Mouse (Mus musculus): Measurements from ENCODE around the gene Ptgr2.
"Not testable (repeated sequence)": the region's sequence is repeated elsewhere in the genome, so short reads cannot be mapped to it uniquely, and the experiment has no call there.

Gene Ptgr2

DNA sequence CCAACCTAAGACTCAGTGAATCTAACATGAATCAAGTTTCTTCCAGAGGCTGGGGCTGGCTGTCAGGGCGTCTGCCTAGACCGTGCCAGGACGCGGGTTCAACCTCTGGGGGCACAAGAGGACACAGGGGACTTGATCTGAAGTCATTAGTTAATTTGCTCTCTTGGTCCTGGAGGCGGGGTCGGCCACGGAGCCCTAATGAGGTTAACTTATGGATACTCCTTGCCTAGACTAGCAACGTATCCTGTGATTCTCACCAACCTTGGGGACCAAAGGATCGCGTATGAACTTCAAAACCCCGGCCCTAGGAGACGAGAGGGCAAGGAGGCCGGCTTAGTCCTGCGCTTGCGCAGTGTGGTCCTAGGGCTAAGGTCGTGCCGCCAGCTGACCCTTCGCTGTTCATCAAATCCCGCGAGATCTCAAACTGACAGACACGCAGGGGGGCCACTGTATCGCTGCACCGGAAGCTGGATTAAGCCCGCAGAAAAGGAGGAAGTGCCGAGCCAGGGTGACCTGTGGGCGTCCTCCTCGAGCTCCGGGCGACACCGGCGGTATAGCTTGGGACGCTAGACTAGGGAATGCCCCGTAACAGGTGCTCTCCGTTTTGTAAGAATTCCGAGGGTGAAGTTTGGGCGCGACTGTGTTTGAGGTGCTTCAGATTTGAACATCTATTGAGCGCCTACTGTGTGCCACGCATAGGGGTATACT, at the start of gene Ptgr2:
Gene Ptgr2 (plus strand): TSS at position 348 of the 708 bp plus-strand sequence.
- DNase-seq (ENCODE audit: low spot score in 2 of 2) = peak; percentile 85 to 86

DNA sequence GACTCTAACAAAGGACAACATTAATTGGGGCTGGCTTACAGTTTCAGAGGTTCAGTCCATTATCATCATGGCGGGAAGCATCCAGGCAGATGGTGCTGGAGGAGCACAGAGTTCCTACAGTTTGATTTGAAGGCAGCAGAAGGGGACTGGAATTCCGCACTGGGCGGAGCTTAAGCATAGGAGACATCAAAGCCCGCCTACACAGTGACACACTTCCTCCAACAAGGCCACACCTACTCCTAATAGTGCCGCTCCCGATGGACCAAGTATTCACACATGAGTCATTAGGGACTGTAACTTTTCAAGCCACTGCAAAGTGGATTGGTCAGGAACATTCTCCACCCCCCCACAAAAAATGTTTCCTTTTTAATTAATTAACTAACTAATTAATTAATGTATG, 49.5 kb upstream of the Ptgr2 start:
- DNase-seq (ENCODE audit: low spot score in 2 of 2) = no peak

- no peak for DNase-seq (ENCODE audit: low spot score in 2 of 2)
Measured at GRCm38 (mm10) chr12:84235981-84236752, 48.9 kb upstream of the Ptgr2 start.

DNA sequence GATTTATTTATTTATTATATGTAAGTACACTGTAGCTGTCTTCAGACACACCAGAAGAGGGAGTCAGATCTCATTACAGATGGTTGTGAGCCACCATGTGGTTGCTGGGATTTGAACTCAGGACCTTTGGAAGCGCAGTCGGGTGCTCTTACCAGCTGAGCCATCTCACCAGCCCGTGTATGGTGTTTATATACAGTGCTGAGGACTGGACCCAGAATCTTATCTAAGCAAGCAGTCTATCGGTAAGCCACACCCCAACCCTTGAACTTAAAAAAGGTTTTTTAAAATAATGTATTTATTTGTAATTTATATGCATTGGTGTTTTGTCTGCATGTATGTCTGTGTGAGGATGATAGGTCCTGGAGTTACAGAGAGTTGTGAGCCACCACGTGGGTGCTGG, 48.0 kb upstream of the Ptgr2 start:
- DNase-seq (ENCODE audit: low spot score in 2 of 2) = not testable (repeated sequence)

GRCm38 (mm10) chr12:84243076-84243770, 41.8 kb upstream of the Ptgr2 start:
- DNase-seq (ENCODE audit: low spot score in 2 of 2) = no peak

GRCm38 (mm10) chr12:84245683-84246082, 39.3 kb upstream of the Ptgr2 start:
- DNase-seq (ENCODE audit: low spot score in 2 of 2) = no peak

- DNase-seq (ENCODE audit: low spot score in 2 of 2) = peak; percentile 6 to 11
Measured at GRCm38 (mm10) chr12:84249217-84249616, 35.8 kb upstream of the Ptgr2 start.

DNA sequence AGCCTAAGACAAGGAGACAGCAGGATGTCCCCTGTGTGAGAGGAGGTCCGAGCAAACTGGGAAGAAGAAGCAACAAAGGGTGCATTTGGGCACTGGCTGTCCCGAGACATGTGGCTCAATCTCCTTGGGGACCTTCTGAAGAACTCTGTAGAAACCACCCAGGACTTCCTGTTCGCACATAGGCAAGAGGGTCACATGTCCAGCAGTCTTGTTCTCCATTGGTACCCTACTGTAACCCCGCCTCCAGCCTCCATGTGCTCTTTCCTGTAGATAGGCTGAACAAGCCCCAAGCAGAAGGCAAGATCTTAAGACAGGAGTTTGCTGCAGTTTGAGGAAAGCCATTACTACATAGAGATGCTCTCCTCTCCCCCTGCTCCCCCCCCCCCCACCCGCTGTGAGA, 32.2 kb upstream of the Ptgr2 start:
- DNase-seq (ENCODE audit: low spot score in 2 of 2) = no peak

DNA sequence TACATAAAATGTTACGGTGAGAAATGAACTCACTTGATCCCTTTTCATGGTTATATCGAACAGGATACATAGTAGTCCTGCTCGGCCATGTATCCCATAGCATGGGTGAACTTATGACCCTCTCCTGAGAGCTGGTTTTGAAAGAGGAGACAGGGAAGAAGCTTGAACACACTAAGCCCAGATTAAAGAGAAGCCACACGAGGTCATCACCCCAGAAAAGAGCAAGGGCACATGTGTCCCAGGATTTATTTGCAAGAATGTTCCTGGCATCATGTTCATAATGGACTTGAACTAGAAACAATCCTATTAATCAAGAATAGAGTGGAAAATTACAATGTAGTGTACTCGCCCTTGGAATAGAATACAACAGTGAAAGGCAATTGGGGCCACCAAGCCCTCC, 30.1 kb upstream of the Ptgr2 start:
- no peak for DNase-seq (ENCODE audit: low spot score in 2 of 2)

GRCm38 (mm10) chr12:84260363-84260762, 24.7 kb upstream of the Ptgr2 start:
- DNase-seq (ENCODE audit: low spot score in 2 of 2) = no peak

DNA sequence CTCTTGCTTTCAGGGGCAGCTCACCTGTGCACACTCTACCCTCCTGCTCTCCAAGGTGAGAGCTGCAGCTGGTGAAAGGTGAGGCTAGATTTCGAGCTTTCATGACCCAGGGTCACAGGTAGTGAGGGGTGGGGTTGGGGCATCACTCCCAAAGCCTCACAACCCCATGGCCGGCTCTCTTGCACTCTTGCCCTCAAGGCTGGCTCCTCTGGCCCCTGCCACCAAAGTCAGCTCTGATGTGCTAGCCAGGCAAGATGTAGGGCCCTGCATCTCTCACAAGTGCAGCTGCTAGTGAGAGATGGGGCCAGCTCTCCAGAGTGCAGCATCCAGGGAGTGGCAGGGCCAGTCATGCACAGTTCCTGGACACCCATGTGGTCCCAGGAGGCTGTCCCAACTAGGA, 17.8 kb upstream of the Ptgr2 start:
- DNase-seq (ENCODE audit: low spot score in 2 of 2) = no peak

DNA sequence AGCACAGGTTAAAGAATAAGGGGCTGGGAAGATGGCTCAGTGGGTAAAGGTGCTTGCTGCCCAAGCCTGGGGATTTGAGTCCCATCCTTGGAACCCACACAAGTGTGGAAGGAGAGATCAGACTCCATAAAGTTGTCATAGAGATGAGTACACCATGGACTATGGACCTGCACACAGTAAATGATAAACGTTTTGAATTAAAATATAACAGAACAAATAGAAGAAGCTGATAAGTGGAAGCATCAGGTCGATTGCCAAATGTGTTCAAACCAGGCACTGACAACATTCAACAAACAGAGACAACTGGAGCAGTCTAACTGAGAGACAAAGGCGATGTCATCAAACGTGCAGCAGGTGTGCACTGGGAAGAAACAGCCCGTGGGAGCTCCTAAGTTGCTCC, 11.7 kb upstream of the Ptgr2 start:
- DNase-seq (ENCODE audit: low spot score in 2 of 2) = no peak

DNA sequence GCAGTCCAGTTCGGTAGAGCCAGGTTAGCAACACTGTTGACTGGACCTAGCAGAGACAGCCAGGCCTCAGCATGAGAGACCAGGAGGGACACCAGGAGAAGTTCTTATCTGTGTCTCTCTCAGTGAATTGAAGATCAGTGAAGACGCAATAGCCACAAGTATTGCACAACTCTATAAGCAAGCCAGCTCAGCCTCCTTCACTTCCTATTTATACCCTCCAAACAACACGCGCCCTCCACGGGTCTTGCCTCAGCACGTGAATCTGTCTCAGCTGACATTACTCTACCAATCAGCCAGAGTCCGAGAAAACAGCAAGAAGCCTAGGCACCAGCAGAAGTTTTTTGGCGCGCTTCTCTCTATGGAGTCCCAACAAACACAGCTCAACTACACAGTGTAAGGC, 9.7 kb upstream of the Ptgr2 start:
- no peak for DNase-seq (ENCODE audit: low spot score in 2 of 2)

GRCm38 (mm10) chr12:84276288-84276687, 8.7 kb upstream of the Ptgr2 start:
- DNase-seq (ENCODE audit: low spot score in 2 of 2) = no peak

- no peak for DNase-seq (ENCODE audit: low spot score in 2 of 2)
Measured at GRCm38 (mm10) chr12:84276799-84277198, 8.2 kb upstream of the Ptgr2 start.

GRCm38 (mm10) chr12:84277832-84278231, 7.2 kb upstream of the Ptgr2 start:
- DNase-seq (ENCODE audit: low spot score in 2 of 2) = no peak

DNA sequence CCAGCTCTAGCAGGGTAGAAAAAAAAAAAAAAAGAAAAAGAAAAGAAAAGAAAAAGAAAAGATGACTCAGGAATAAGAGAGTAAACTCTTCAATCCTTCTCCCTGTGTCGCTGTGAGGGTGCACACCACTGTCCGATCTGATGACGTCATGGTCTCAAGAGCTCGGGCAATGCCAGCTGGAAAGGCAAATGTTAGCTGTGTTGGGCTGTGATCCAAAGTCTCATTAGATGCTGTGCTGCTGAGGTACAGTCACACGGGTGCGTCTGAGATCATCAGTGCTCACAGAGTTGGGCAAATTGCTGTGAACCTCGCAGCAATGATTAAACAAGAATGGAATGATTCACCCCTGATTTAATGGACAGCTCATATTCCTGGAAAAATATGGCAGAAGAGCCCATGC, 6.1 kb upstream of the Ptgr2 start:
- no peak for DNase-seq (ENCODE audit: low spot score in 2 of 2)

- DNase-seq (ENCODE audit: low spot score in 2 of 2) = no peak
Measured at GRCm38 (mm10) chr12:84284391-84284790, 641 bp upstream of the Ptgr2 start.

GRCm38 (mm10) chr12:84285593-84285968, 549 bp downstream of the Ptgr2 start:
- DNase-seq (ENCODE audit: low spot score in 2 of 2) = no peak

DNA sequence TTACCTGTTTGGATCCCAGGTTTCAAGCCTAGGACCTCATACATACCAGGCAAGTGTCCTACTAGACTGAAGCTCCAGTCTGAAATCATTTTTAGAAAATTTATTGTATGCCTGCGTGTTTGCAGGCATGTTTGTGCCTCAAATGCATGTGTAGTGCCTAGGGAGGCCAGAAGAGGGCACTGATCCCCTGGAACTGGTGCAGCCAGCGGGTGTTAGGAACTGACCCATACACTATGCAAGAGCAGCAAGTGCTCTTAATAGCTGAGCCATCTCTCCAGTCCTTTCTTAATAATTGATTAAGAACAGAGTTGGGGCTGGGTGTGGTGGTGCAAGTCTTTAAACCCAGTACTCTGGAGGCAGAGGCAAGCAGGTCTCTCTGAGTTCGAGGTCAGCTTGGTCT, 3.4 kb downstream of the Ptgr2 start:
- DNase-seq (ENCODE audit: low spot score in 2 of 2) = no peak

GRCm38 (mm10) chr12:84297851-84298250, 12.8 kb downstream of the Ptgr2 start:
- no peak for DNase-seq (ENCODE audit: low spot score in 2 of 2)

DNA sequence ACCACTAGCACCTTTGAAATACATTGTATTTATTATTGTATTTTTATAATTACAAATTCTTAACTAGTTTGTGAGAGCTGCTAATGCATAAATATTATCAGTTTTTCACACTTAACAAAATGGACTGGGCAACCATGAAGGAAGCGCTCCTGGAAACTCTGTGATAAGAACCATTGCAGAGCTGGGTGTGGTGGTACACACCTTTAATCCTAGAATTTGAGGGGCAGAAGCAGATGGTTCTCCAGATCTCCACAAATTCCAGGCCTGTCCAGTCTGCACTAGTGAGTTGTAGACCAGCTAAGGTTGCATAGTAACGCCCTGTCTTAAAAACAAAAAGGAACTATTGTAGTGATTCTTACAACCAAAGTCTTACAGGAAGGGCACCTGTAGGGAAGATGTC, 14.2 kb downstream of the Ptgr2 start:
- DNase-seq (ENCODE audit: low spot score in 2 of 2) = no peak

GRCm38 (mm10) chr12:84304101-84304500, 19.1 kb downstream of the Ptgr2 start:
- DNase-seq (ENCODE audit: low spot score in 2 of 2) = no peak

All from right cerebral cortex, postnatal 36 days (tissue).